Mouse (Mus musculus): ENCODE data around the gene Taf1d. TPM values are rescaled to one million over a fixed set of nuclear protein-coding genes. Genes with fewer than 3 reads are reported as not detected.

The Taf1d gene
- polyA plus RNA-seq, 1 experiment from 2014 or later: 87.5 TPM

- under 1% methylated on average over 9 of the region's 9 CpGs for WGBS
These were observed 51.0 kb downstream of the Taf1d start for GRCm38 (mm10) chr9:15356916-15357483.

DNA sequence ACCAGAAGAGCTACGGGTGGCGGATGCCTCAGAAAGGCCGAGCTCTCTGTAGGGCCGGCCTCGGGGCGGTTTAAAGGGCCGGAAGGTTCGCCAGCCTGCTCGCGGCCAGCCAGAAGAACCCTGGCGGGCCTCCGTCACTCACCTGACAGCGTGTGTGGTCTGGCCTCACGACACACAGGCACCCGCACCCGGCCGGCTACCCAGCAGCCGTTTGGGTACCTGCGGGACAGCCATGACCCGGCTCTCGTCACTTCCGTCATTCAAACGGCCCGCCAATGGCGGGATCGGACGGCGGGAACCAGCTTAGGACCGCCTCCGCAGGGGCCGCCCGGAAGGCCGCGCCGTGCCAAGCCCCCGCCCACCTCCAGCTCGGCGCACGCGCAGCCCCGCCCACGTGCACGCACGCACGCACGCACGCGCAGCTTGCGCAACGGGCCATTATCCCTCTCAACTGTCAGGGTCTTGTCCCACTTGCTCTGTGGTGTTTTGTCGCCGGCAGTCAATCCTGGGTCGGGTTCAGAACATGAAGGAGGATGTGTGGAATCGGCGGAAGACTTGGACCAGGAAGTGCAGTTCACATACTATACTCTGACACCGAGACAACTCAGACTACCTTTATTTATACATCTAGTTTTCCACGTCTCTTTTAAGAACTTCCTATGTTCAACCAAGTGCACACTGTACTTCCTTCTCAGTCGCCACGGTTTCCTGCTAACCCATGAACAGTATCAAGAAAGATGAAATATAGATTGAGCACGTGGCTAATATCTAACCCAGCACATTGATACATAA lies 51.7 kb downstream of the Taf1d start, which contains the start of gene Cep295:
Gene Cep295, minus strand, starts transcription at position 305 of the 792 bp plus-strand sequence.
- H3K36me3 ChIP-seq (ENCODE audit: control insufficient read depth, insufficient read depth, low read length): peaks cover 12% of the 10 kb centered on the region
- H3K4me1 ChIP-seq (replicated peaks; ENCODE audit: control insufficient read depth, insufficient read depth, low read length): no peaks in the 10 kb centered on the region; the same call in 1 of the 2 replicates
- H3K4me2 ChIP-seq (ENCODE audit: low read length): peak within 1 kb of the TSS; percentile 87
- 3% methylated on average over 60 of the region's 60 CpGs for whole genome bisulfite sequencing
- peak; percentile 97 for DNase-seq (ENCODE audit: low spot score)
- H3K9me3 ChIP-seq (ENCODE audit: control insufficient read depth, low read length): no peaks in the 10 kb centered on the region
- peak within 1 kb of the TSS; percentile 74 for H3K9ac ChIP-seq (ENCODE audit: low read length)
- ATAC-seq (replicated peaks; ENCODE audit: low FRiP score, low TSS enrichment, low read depth): peak; percentile 99
- peak within 1 kb of the TSS; percentile 77 for H3K4me3 ChIP-seq (ENCODE audit: low read depth, low read length)
- peak within 1 kb of the TSS; percentile 43 for H3K27ac ChIP-seq (ENCODE audit: low read depth)
- no peaks in the 10 kb centered on the region for H3K27me3 ChIP-seq (replicated peaks; ENCODE audit: control insufficient read depth, insufficient read depth, low read length)

More at GRCm38 (mm10) chr9:15356916-15357483, 51.0 kb downstream of the Taf1d start:
- no peak for DNase-seq (ENCODE audit: low spot score)
- H3K4me2 ChIP-seq (ENCODE audit: low read length): peak overlapping the region; percentile 87
- ATAC-seq (replicated peaks; ENCODE audit: low FRiP score, low TSS enrichment, low read depth): no peak
- H3K27ac ChIP-seq (ENCODE audit: low read depth): peak overlapping the region; percentile 43
- H3K9me3 ChIP-seq (ENCODE audit: control insufficient read depth, low read length): no peaks in the 10 kb centered on the region
- no peaks in the 10 kb centered on the region for H3K27me3 ChIP-seq (replicated peaks; ENCODE audit: control insufficient read depth, insufficient read depth, low read length)
- H3K9ac ChIP-seq (ENCODE audit: low read length): peak overlapping the region; percentile 74
- no peaks in the 10 kb centered on the region; the same call in 1 of the 2 replicates for H3K4me1 ChIP-seq (replicated peaks; ENCODE audit: control insufficient read depth, insufficient read depth, low read length)
- H3K4me3 ChIP-seq (ENCODE audit: low read depth, low read length): peak overlapping the region; percentile 77
- peaks cover 19% of the 10 kb centered on the region for H3K36me3 ChIP-seq (ENCODE audit: control insufficient read depth, insufficient read depth, low read length)

DNA sequence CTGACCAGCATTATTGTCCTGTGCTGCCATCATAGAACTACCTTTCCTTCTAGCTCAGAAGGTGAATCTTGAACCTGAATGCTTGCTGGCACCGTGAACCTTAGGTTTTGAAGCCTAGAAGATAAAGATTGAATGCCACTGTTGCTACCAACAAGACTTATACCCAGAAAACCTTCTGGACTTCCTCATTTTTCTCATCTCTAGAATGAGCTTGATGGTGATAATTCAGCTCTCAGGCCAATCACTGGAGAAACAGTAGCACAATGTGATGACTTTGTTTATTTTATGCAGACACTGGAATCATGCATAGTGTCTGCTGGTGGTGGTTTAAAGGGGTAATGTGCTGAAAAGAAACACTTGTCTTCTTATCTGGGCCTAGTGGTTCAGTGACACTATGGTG lies 58.8 kb downstream of the Taf1d start:
- Histone ChIP-seq H3K4me1 (replicated peaks; ENCODE audit: control insufficient read depth, insufficient read depth, low read length) (no peaks in the 10 kb centered on the region), H3K27ac (ENCODE audit: low read depth) (no peak overlapping the region), H3K27me3 (replicated peaks; ENCODE audit: control insufficient read depth, insufficient read depth, low read length) (no peaks in the 10 kb centered on the region), H3K9ac (ENCODE audit: low read length) (no peak overlapping the region), H3K9me3 (ENCODE audit: control insufficient read depth, low read length) (no peaks in the 10 kb centered on the region), H3K4me2 (ENCODE audit: low read length) (no peak overlapping the region), H3K4me3 (ENCODE audit: low read depth, low read length) (no peak overlapping the region), H3K36me3 (ENCODE audit: control insufficient read depth, insufficient read depth, low read length) (no peaks in the 10 kb centered on the region)
- ATAC-seq (replicated peaks; ENCODE audit: low FRiP score, low TSS enrichment, low read depth) (no peak), DNase-seq (ENCODE audit: low spot score) (no peak)
- WGBS: 56% methylated on average over 1 of the region's 1 CpGs

DNA sequence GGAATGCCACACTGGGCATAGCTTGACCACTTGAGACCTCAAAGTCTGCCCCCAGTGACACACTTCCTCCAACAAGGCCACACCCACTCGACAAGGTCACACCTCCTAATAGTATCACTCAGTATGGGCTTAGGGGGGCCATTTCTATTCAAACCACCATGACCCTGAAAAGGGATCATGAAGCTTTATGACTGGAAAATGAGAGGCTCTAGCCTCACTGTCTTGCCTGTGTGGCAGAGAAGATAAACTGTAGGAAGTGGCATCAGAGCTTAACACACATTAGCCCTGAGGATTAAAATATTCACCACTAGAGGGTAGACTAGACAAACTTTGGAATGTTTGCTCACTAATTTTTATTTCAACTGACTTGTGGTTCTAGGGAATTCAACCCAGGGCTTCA lies 59.8 kb downstream of the Taf1d start:
- H3K4me1 ChIP-seq (replicated peaks; ENCODE audit: control insufficient read depth, insufficient read depth, low read length): no peaks in the 10 kb centered on the region
- no peak for DNase-seq (ENCODE audit: low spot score)
- ATAC-seq (replicated peaks; ENCODE audit: low FRiP score, low TSS enrichment, low read depth): 0 out of 2 replicates have a peak, but pooled peaks have one; percentile 12
- H3K9ac ChIP-seq (ENCODE audit: low read length): no peak overlapping the region
- no peaks in the 10 kb centered on the region for H3K27me3 ChIP-seq (replicated peaks; ENCODE audit: control insufficient read depth, insufficient read depth, low read length)
- 94% methylated on average over 1 of the region's 1 CpGs for WGBS
- no peaks in the 10 kb centered on the region for H3K9me3 ChIP-seq (ENCODE audit: control insufficient read depth, low read length)
- no peaks in the 10 kb centered on the region for H3K36me3 ChIP-seq (ENCODE audit: control insufficient read depth, insufficient read depth, low read length)
- no peak overlapping the region for H3K4me2 ChIP-seq (ENCODE audit: low read length)
- H3K27ac ChIP-seq (ENCODE audit: low read depth): no peak overlapping the region
- H3K4me3 ChIP-seq (ENCODE audit: low read depth, low read length): no peak overlapping the region

DNA sequence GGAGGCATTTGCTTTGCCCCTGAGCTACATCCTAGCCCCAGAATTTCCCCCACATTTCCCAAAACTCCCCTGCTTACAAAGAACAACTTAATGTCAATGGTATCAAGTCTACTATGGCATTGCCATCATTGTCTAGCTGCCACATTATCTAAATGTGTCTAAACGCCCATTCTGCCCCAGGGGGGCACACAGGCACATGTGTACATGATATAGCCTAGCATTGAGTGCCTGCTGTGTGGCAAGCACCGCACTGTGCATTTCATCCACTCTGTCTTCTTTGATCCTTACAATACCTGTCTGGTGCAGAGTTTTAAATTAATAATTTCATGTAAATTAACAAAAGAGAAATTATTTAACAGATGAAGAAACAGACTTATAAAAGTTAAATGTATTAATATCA lies 60.2 kb downstream of the Taf1d start:
- WGBS: 75% methylated on average over 2 of the region's 2 CpGs
- Histone ChIP-seq H3K4me3 (ENCODE audit: low read depth, low read length) (no peak overlapping the region), H3K4me2 (ENCODE audit: low read length) (no peak overlapping the region), H3K9me3 (ENCODE audit: control insufficient read depth, low read length) (no peaks in the 10 kb centered on the region), H3K36me3 (ENCODE audit: control insufficient read depth, insufficient read depth, low read length) (no peaks in the 10 kb centered on the region), H3K27me3 (replicated peaks; ENCODE audit: control insufficient read depth, insufficient read depth, low read length) (no peaks in the 10 kb centered on the region), H3K9ac (ENCODE audit: low read length) (no peak overlapping the region), H3K4me1 (replicated peaks; ENCODE audit: control insufficient read depth, insufficient read depth, low read length) (no peaks in the 10 kb centered on the region), H3K27ac (ENCODE audit: low read depth) (no peak overlapping the region)
- no peak for DNase-seq (ENCODE audit: low spot score)
- no peak for ATAC-seq (replicated peaks; ENCODE audit: low FRiP score, low TSS enrichment, low read depth)

Small RNAs within 50 kb of the gene (microRNA-seq; reads per million reads assigned to microRNA genes)
- gene Gm49349 (not detected), gene mmu-mir-7650 (not detected)

Other genes starting within 250 kb of the Taf1d start
- not detected in 2 replicates for gene Hephl1, start 194.1 kb upstream of the Taf1d start, polyA plus RNA-seq (2014; fragmentation: Nextera tagmentation; extraction: Ambion mirVana)
- 10.8 and 11.8 TPM in 2 replicates for gene Vstm5, start 67.2 kb upstream of the Taf1d start, polyA plus RNA-seq (2014; fragmentation: Nextera tagmentation; extraction: Ambion mirVana)
- gene Med17, start 26.3 kb upstream of the Taf1d start, polyA plus RNA-seq (2014; fragmentation: Nextera tagmentation; extraction: Ambion mirVana): 38.6 and 40.8 TPM in 2 replicates
- 7.3 and 8.3 TPM in 2 replicates for gene 4931406C07Rik, start 234 bp downstream of the Taf1d start, polyA plus RNA-seq (2014; fragmentation: Nextera tagmentation; extraction: Ambion mirVana)
- gene Cep295, start 51.6 kb downstream of the Taf1d start, polyA plus RNA-seq (2014; fragmentation: Nextera tagmentation; extraction: Ambion mirVana): 17.3 and 23.4 TPM in 2 replicates
- 5.6 and 7.3 TPM in 2 replicates for gene Smco4, start 187.2 kb downstream of the Taf1d start, polyA plus RNA-seq (2014; fragmentation: Nextera tagmentation; extraction: Ambion mirVana)